Mouse (Mus musculus) hindbrain, postnatal 0 days (tissue): ENCODE results near the gene Cstb. TPM values are rescaled to one million over a fixed set of nuclear protein-coding genes. Genes with fewer than 3 reads are reported as not detected.

ENCODE experiments used
- ATAC-seq: fragments of 200-750 bp; cut with Nextera tagmentation; 2 replicates; pipeline ENCODE4 v1.8.0; 2017; ENCODE audit warnings: mild to moderate bottlenecking, moderate TSS enrichment, moderate library complexity
- DNase-seq: peaks from one replicate; pipeline ENCODE4 v3.0.0-alpha.2; 2015; ENCODE audit warnings: low spot score
- H3K27ac ChIP-seq: fragments of 300-500 bp; sonication (generic); 2 replicates; pipeline ENCODE4 v1.5.1; 2014; ENCODE audit warnings: mild to moderate bottlenecking
- H3K27me3 ChIP-seq: fragments of 300-500 bp; sonication (generic); 2 replicates; pipeline ENCODE4 v1.6.1; 2014; ENCODE audit warnings: low read length, mixed read lengths; ENCODE audit not compliant: insufficient read depth
- H3K36me3 ChIP-seq: fragments of 300-500 bp; sonication (generic); 2 replicates; pipeline ENCODE4 v1.6.1; 2014; ENCODE audit warnings: low read length, mixed read lengths; ENCODE audit not compliant: insufficient read depth
- H3K4me1 ChIP-seq: fragments of 300-500 bp; sonication (generic); 2 replicates; pipeline ENCODE4 v1.6.1; 2014; ENCODE audit warnings: antibody characterized with exemption, low read length, mixed read lengths; ENCODE audit not compliant: insufficient read depth
- H3K4me2 ChIP-seq: fragments of 300-500 bp; sonication (generic); 2 replicates; pipeline ENCODE4 v1.6.1; 2014; ENCODE audit warnings: low read depth, mild to moderate bottlenecking, low read length, moderate library complexity, mixed read lengths
- H3K4me3 ChIP-seq: fragments of 300-500 bp; sonication (generic); 2 replicates; pipeline ENCODE4 v1.5.1; 2014; ENCODE audit warnings: low read length
- H3K9ac ChIP-seq: fragments of 300-500 bp; sonication (generic); replicated peaks from 2 replicates; pipeline ENCODE4 v1.6.1; 2014; ENCODE audit warnings: mild to moderate bottlenecking, low read length, moderate library complexity, mixed read lengths
- H3K9me3 ChIP-seq: fragments of 300-500 bp; sonication (generic); 2 replicates; pipeline ENCODE4 v1.6.1; 2016; ENCODE audit warnings: low read length, mixed read lengths
- CTCF ChIP-seq: IDR thresholded peaks from 2 replicates; pipeline ENCODE4 v1.5.1; 2016; ENCODE audit warnings: antibody characterized with exemption, control low read depth, low read depth
- WGBS: fragments of 180-500 bp; shearing (Covaris S2); extraction: QIAGEN DNeasy Blood & Tissue Kit; methylation state at CpG from one replicate; pipeline ENCODE4 v1.1.7; 2014; 5-methylcytosine and 5-hydroxymethylcytosine counted together
- polyA plus RNA-seq: library from polyadenylated mRNA; unstranded; fragments of >200 nt; fragmentation: Nextera tagmentation; extraction: Ambion mirVana; gene quantifications from 2 replicates; pipeline ENCODE4 v1.2.1, GENCODE M21; 2015
- total RNA-seq: library from RNA; depleted of rRNA; stranded (reverse); fragments of >200 nt; gene quantifications from 2 replicates; pipeline ENCODE4 v1.2.3, GENCODE M21; 2014

The Cstb gene
- total and polyA plus RNA-seq, 2 experiments from 2014 or later: 84.4 to 148 TPM

DNA sequence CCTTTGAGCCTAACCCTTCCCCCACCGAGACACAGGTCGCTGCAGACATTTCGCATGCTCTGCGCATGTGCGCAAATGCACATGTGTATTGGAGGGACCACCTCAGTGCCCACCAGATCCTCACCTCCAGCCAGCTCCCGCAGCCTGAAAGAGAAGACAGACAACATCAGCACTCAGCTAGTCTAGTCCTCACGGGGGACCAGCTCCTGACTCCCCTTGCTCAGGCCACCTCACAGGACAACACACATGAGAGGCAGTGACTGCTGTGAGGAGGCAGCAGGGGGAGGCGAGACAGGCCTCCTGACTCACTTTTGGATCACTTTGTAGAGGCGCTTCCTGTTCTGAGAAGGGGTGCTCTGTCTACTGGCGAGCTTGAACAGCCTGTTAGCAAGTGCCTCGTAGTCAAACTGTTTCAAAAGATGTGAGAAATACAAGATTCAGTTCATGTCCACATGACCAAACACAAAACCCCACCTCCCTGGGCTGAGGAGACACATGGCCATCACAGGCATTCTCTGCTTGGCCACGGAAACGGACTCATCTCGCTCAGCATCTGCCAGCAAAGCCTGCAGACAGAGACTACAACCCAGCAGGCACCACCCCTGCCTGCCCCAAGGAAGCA lies 23.1 kb upstream of the Cstb start:
- H3K4me2 ChIP-seq: no peak overlapping the region
- ATAC-seq (no peak), DNase-seq (no peak)
- H3K27me3 ChIP-seq: no peaks in the 10 kb centered on the region
- H3K27ac ChIP-seq: no peak overlapping the region
- TF ChIP-seq CTCF: no peak
- H3K9ac ChIP-seq: no peak overlapping the region
- H3K9me3 ChIP-seq: no peaks in the 10 kb centered on the region
- H3K36me3 ChIP-seq: peaks cover 73% of the 10 kb centered on the region
- no peaks in the 10 kb centered on the region for H3K4me1 ChIP-seq
- H3K4me3 ChIP-seq: no peak overlapping the region
- 95% methylated on average over 14 of the region's 14 CpGs for WGBS

DNA sequence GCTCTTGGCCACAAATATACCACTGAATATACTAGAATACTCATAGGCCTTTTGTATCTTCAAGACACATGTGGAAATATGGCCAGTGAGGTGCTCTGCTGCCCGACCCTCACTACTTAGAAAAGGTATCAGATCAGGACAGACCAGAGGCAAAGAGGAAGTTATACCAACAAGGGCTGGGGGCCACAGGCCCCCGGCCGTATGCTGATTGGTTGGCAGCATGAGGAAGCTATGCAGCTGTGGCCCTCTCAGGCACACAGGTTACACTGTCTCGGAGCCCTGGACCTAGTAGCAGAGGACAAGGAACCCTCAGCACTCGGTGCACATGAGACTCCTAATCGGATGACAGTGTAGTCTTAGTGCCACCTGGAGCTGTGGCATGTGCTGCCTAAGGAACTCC lies 19.3 kb upstream of the Cstb start:
- no peak overlapping the region for H3K9ac ChIP-seq
- no peak overlapping the region for H3K27ac ChIP-seq
- no peaks in the 10 kb centered on the region for H3K4me1 ChIP-seq
- no peak for TF ChIP-seq CTCF
- H3K36me3 ChIP-seq: peaks cover 83% of the 10 kb centered on the region
- DNase-seq (no peak), ATAC-seq (no peak)
- H3K9me3 ChIP-seq: no peaks in the 10 kb centered on the region
- H3K4me2 ChIP-seq: no peak overlapping the region
- no peaks in the 10 kb centered on the region for H3K27me3 ChIP-seq
- 92% methylated on average over 6 of the region's 6 CpGs for WGBS
- no peak overlapping the region for H3K4me3 ChIP-seq

DNA sequence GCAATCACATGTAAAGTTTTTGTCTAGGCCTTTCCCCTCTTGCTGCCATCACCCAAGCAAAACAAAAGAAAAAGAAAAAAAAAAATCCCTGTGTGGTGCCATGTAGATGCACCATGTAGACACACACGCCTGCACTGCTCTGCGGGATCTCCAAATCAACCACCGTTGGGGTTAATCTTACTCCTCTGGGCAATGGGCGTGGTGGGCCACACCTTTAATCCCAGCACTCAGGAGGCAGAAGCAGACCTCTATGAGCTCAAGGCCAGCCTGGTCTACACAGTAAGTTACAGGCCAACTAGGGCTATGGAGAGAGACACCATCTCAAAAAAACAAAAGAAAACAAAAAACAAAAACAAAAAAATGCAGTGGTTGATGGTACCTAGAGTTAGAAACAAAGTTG lies 18.3 kb upstream of the Cstb start:
- ATAC-seq (no peak), DNase-seq (no peak)
- H3K9me3 ChIP-seq: no peaks in the 10 kb centered on the region
- no peak overlapping the region for H3K4me3 ChIP-seq
- H3K36me3 ChIP-seq: peaks cover 73% of the 10 kb centered on the region
- no peak overlapping the region for H3K4me2 ChIP-seq
- 95% methylated on average over 4 of the region's 4 CpGs for WGBS
- H3K9ac ChIP-seq: no peak overlapping the region
- no peaks in the 10 kb centered on the region for H3K27me3 ChIP-seq
- H3K27ac ChIP-seq: no peak overlapping the region
- no peak for TF ChIP-seq CTCF
- H3K4me1 ChIP-seq: no peaks in the 10 kb centered on the region

DNA sequence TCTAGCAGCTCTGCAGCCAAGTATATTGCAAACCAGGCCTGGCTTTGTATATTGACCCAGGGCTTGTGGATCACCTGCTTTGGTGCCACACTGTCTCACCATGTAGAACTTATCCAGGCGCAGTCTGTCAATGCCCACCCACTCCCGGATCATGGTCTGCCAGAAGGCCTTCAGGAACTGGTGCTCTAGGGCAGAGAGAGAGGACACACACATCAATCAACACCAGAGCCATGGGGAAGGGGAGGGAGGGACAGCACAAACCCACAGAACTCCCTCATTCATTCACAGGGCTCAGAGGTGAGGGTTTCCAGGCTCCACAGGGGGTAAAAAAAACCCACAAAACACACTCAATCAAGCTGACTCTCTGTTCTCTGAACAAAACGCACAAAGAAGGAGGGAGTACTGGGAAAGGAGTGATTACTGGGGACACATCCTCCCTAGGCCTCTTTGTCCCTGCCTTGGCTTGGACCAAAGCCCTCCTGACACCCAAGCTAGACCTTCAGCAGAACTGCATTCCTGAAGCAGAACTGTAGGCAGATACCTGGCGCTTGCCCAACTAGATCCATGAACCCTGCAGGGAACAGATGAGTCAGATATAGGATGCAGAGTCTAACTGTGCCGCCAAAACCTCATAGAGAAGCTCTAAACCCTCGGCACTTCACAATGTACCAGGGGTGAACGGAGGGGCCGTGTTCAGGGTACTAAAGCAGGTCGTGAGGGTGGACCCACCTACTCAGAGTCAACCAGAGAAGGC lies 16.3 kb upstream of the Cstb start:
- no peaks in the 10 kb centered on the region for H3K27me3 ChIP-seq
- no peak for TF ChIP-seq CTCF
- H3K4me2 ChIP-seq: no peak overlapping the region
- no peak overlapping the region for H3K9ac ChIP-seq
- no peak overlapping the region for H3K27ac ChIP-seq
- peaks cover 52% of the 10 kb centered on the region for H3K36me3 ChIP-seq
- no peaks in the 10 kb centered on the region for H3K9me3 ChIP-seq
- no peaks in the 10 kb centered on the region for H3K4me1 ChIP-seq
- no peak for ATAC-seq
- DNase-seq: no peak
- 78% methylated on average over 9 of the region's 9 CpGs for WGBS
- no peak overlapping the region for H3K4me3 ChIP-seq

DNA sequence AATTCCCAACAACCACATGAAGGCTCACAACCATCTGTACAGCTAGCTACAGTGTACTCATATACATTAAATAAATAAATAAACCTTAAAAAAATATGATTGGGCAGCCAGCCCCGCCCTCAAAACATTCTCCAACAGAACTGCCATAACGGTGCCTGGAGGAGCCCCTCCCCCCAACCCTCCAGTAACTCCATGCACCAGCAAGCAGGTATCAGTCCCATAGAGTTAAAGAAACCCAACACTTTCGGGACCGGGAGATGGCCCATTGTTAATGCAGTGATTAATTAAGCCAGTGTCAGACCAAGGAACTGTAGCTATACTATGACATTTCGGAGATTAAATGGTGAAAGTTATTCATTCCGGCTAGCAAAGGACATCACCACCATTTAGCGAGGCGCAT lies 13.6 kb upstream of the Cstb start:
- Histone ChIP-seq H3K4me1 (no peaks in the 10 kb centered on the region), H3K9ac (peak overlapping the region; percentile 78), H3K4me2 (peak overlapping the region; percentile 80), H3K9me3 (no peaks in the 10 kb centered on the region), H3K36me3 (peaks cover 28% of the 10 kb centered on the region), H3K27ac (peak overlapping the region; percentile 90), H3K27me3 (no peaks in the 10 kb centered on the region), H3K4me3 (peak overlapping the region; percentile 80)
- TF ChIP-seq CTCF: no peak
- no peak for DNase-seq
- 12% methylated on average over 8 of the region's 8 CpGs for WGBS
- peak; percentile 5; the same call in 1 of the 2 replicates for ATAC-seq

DNA sequence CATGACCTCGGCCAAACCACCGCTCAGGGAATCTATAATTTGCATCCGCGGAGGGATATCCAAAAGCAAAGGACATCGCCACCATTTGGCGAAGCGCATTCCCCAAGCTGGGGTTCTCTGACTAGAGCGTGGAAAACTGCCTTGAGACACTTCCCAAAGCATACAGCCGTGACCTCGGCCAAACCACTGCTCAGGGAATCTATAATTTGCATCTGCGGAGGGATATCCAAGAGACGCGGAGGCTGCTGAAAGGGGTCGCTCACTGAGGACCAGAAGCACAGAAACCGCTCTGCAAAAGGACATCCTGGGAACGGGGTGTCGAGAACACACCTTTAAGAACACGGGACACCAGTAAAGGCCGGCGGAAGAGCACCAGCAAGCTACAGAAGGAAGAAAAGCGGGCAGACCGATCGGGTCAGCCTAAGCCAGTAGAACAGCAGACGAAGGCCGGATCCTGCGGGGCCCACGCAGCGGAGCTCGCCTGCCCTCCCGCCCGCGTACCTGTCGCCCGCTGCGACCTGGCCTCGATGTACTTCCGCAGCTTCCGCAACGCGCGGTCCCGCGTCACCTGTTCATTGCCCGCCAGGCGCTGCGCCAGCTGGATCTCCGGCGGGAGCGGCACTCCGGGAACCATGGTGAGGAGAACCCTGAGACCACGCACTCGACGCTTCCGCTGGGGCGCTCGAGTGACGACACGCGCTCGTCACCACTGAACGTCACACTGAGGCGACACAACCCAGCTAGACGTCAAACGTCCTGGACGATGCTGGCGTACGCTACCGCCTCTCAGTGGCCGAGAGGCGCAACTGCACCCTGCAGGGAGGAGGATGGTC lies 12.9 kb upstream of the Cstb start, which contains the start of gene Rrp1:
Gene Rrp1, minus strand, starts transcription at position 725 of the 833 bp plus-strand sequence.
- no peaks in the 10 kb centered on the region for H3K9me3 ChIP-seq
- H3K4me3 ChIP-seq: peak within 1 kb of the TSS; percentile 80
- ATAC-seq (peak; percentile 94), DNase-seq (peak; percentile 97)
- H3K4me2 ChIP-seq: peak within 1 kb of the TSS; percentile 80
- WGBS: under 1% methylated on average over 62 of the region's 70 CpGs
- peak within 1 kb of the TSS; percentile 90 for H3K27ac ChIP-seq
- H3K4me1 ChIP-seq: no peaks in the 10 kb centered on the region
- TF ChIP-seq CTCF: peak; percentile 100
- peaks cover 21% of the 10 kb centered on the region for H3K36me3 ChIP-seq
- H3K9ac ChIP-seq: peak within 1 kb of the TSS; percentile 78
- no peaks in the 10 kb centered on the region for H3K27me3 ChIP-seq
